Mouse (Mus musculus): ENCODE results near the gene Ugt1a7c. TPM values are rescaled to one million over a fixed set of nuclear protein-coding genes. Genes with fewer than 3 reads are reported as not detected.

Gene Ugt1a7c
- total and polyA plus RNA-seq, 2 experiments from 2014 or later = 0.99 to 1.8 TPM

- peaks cover 88% of the 10 kb centered on the region for H3K36me3 ChIP-seq (replicated peaks; ENCODE audit: control insufficient read depth, insufficient read depth, low read length)
- no peaks in the 10 kb centered on the region for H3K27me3 ChIP-seq (ENCODE audit: control insufficient read depth, insufficient read depth, low read length)
- H3K9me3 ChIP-seq (replicated peaks; ENCODE audit: control insufficient read depth, low read length) = no peaks in the 10 kb centered on the region
- DNase-seq (ENCODE audit: low spot score) (no peak), ATAC-seq (ENCODE audit: insufficient read depth, low read depth) (no peak)
- WGBS = 80% methylated on average over 6 of the region's 6 CpGs
- H3K4me3 ChIP-seq (ENCODE audit: low read depth, low read length) = no peak overlapping the region
- H3K4me1 ChIP-seq (ENCODE audit: control insufficient read depth, insufficient read depth) = no peaks in the 10 kb centered on the region
- no peak overlapping the region for H3K27ac ChIP-seq (ENCODE audit: low read depth)
- no peak for TF ChIP-seq CTCF (IDR thresholded peaks at IDR 0.05; ENCODE audit: low read depth)
- TF ChIP-seq EP300 (IDR thresholded peaks at IDR 0.05; ENCODE audit: low read depth) = no peak
- H3K4me2 ChIP-seq (ENCODE audit: low read depth, low read length) = no peak overlapping the region
- no peak overlapping the region for H3K9ac ChIP-seq (replicated peaks; ENCODE audit: low read depth, low read length)
These were observed 173.2 kb downstream of the Ugt1a7c start for GRCm38 (mm10) chr1:88268070-88268469.

Other genes starting within 250 kb of the Ugt1a7c start
- 37.3 and 40.5 TPM in 2 replicates for gene Dgkd, start 241.8 kb upstream of the Ugt1a7c start, total RNA-seq (2014; rRNA removed; ENCODE audit: low replicate concordance)
- 12.4 and 14.1 TPM in 2 replicates for gene Dgkd, start 241.8 kb upstream of the Ugt1a7c start, polyA plus RNA-seq (2015; fragmentation: Nextera tagmentation; extraction: Ambion mirVana)
- 27.4 and 33.5 TPM in 2 replicates for gene Usp40, start 86.5 kb upstream of the Ugt1a7c start, total RNA-seq (2014; rRNA removed; ENCODE audit: low replicate concordance)
- gene Usp40, start 86.5 kb upstream of the Ugt1a7c start, polyA plus RNA-seq (2015; fragmentation: Nextera tagmentation; extraction: Ambion mirVana) = 15.7 and 18.6 TPM in 2 replicates
- gene Ugt1a10, start 39.7 kb upstream of the Ugt1a7c start, total RNA-seq (2014; rRNA removed; ENCODE audit: low replicate concordance) = not detected in 2 replicates
- gene Ugt1a10, start 39.7 kb upstream of the Ugt1a7c start, polyA plus RNA-seq (2015; fragmentation: Nextera tagmentation; extraction: Ambion mirVana) = not detected in 2 replicates
- gene Ugt1a9, start 24.3 kb upstream of the Ugt1a7c start, total RNA-seq (2014; rRNA removed; ENCODE audit: low replicate concordance) = not detected in 2 replicates
- not detected in 2 replicates for gene Ugt1a9, start 24.3 kb upstream of the Ugt1a7c start, polyA plus RNA-seq (2015; fragmentation: Nextera tagmentation; extraction: Ambion mirVana)
- not detected in 2 replicates for gene Ugt1a8, start 7.2 kb upstream of the Ugt1a7c start, total RNA-seq (2014; rRNA removed; ENCODE audit: low replicate concordance)
- gene Ugt1a8, start 7.2 kb upstream of the Ugt1a7c start, polyA plus RNA-seq (2015; fragmentation: Nextera tagmentation; extraction: Ambion mirVana) = not detected in 2 replicates
- gene Ugt1a6b, start 8.2 kb downstream of the Ugt1a7c start, total RNA-seq (2014; rRNA removed; ENCODE audit: low replicate concordance) = 0.19 and 0.27 TPM in 2 replicates
- 0.14 TPM in 1 of 2 replicates, not detected in the other for gene Ugt1a6b, start 8.2 kb downstream of the Ugt1a7c start, polyA plus RNA-seq (2015; fragmentation: Nextera tagmentation; extraction: Ambion mirVana)
- 1.9 and 2.2 TPM in 2 replicates for gene Ugt1a6a, start 39.7 kb downstream of the Ugt1a7c start, total RNA-seq (2014; rRNA removed; ENCODE audit: low replicate concordance)
- 0.66 and 1.0 TPM in 2 replicates for gene Ugt1a6a, start 39.7 kb downstream of the Ugt1a7c start, polyA plus RNA-seq (2015; fragmentation: Nextera tagmentation; extraction: Ambion mirVana)
- not detected in 2 replicates for gene Ugt1a5, start 71.0 kb downstream of the Ugt1a7c start, total RNA-seq (2014; rRNA removed; ENCODE audit: low replicate concordance)
- gene Ugt1a5, start 71.0 kb downstream of the Ugt1a7c start, polyA plus RNA-seq (2015; fragmentation: Nextera tagmentation; extraction: Ambion mirVana) = not detected in 2 replicates
- gene Ugt1a2, start 105.5 kb downstream of the Ugt1a7c start, total RNA-seq (2014; rRNA removed; ENCODE audit: low replicate concordance) = not detected in 2 replicates
- gene Ugt1a2, start 105.5 kb downstream of the Ugt1a7c start, polyA plus RNA-seq (2015; fragmentation: Nextera tagmentation; extraction: Ambion mirVana) = not detected in 2 replicates
- gene Dnajb3, start 110.7 kb downstream of the Ugt1a7c start, total RNA-seq (2014; rRNA removed; ENCODE audit: low replicate concordance) = 0.46 and 3.8 TPM in 2 replicates
- 2.7 and 3.2 TPM in 2 replicates for gene Dnajb3, start 110.7 kb downstream of the Ugt1a7c start, polyA plus RNA-seq (2015; fragmentation: Nextera tagmentation; extraction: Ambion mirVana)
- gene Ugt1a1, start 116.9 kb downstream of the Ugt1a7c start, total RNA-seq (2014; rRNA removed; ENCODE audit: low replicate concordance) = not detected in 2 replicates
- 0.07 TPM in 1 of 2 replicates, not detected in the other for gene Ugt1a1, start 116.9 kb downstream of the Ugt1a7c start, polyA plus RNA-seq (2015; fragmentation: Nextera tagmentation; extraction: Ambion mirVana)
- not detected in 2 replicates for gene Mroh2a, start 131.9 kb downstream of the Ugt1a7c start, total RNA-seq (2014; rRNA removed; ENCODE audit: low replicate concordance)
- 0.08 and 0.23 TPM in 2 replicates for gene Mroh2a, start 131.9 kb downstream of the Ugt1a7c start, polyA plus RNA-seq (2015; fragmentation: Nextera tagmentation; extraction: Ambion mirVana)
- gene Hjurp, start 182.6 kb downstream of the Ugt1a7c start, total RNA-seq (2014; rRNA removed; ENCODE audit: low replicate concordance) = 95.2 and 97.3 TPM in 2 replicates
- gene Hjurp, start 182.6 kb downstream of the Ugt1a7c start, polyA plus RNA-seq (2015; fragmentation: Nextera tagmentation; extraction: Ambion mirVana) = 28.0 and 29.3 TPM in 2 replicates
- not detected in 2 replicates for gene Trpm8, start 182.6 kb downstream of the Ugt1a7c start, total RNA-seq (2014; rRNA removed; ENCODE audit: low replicate concordance)
- gene Trpm8, start 182.6 kb downstream of the Ugt1a7c start, polyA plus RNA-seq (2015; fragmentation: Nextera tagmentation; extraction: Ambion mirVana) = not detected in 2 replicates